Mouse (Mus musculus) midbrain, embryonic 16.5 days (tissue): Measurements from ENCODE around the gene Chid1. TPM values are rescaled to one million over a fixed set of nuclear protein-coding genes. Genes with fewer than 3 reads are reported as not detected.

Source experiments
- ATAC-seq: fragments of 200-750 bp; cut with Nextera tagmentation; 2 replicates; pipeline ENCODE4 v1.8.0; 2017; ENCODE audit warnings: moderate TSS enrichment
- H3K27ac ChIP-seq: fragments of 300-500 bp; sonication (generic); 2 replicates; pipeline ENCODE4 v1.5.1; 2014; ENCODE audit warnings: mild to moderate bottlenecking, low read length, mixed read lengths
- H3K27me3 ChIP-seq: fragments of 300-500 bp; sonication (generic); 2 replicates; pipeline ENCODE4 v1.6.1; 2014; ENCODE audit warnings: low read depth, low read length, mixed read lengths; ENCODE audit not compliant: control insufficient read depth, insufficient read depth
- H3K36me3 ChIP-seq: fragments of 300-500 bp; sonication (generic); 2 replicates; pipeline ENCODE4 v1.6.1; 2014; ENCODE audit warnings: mild to moderate bottlenecking, low read length, moderate library complexity, mixed read lengths; ENCODE audit not compliant: control insufficient read depth, insufficient read depth
- H3K4me1 ChIP-seq: fragments of 300-500 bp; sonication (generic); 2 replicates; pipeline ENCODE4 v1.6.1; 2014; ENCODE audit warnings: mild to moderate bottlenecking, low read length, mixed read lengths; ENCODE audit not compliant: control insufficient read depth, insufficient read depth
- H3K4me2 ChIP-seq: fragments of 300-500 bp; sonication (generic); 2 replicates; pipeline ENCODE4 v1.6.1; 2014; ENCODE audit warnings: mild to moderate bottlenecking, low read length, mixed read lengths
- H3K4me3 ChIP-seq: fragments of 300-500 bp; sonication (generic); 2 replicates; pipeline ENCODE4 v1.5.1; 2014; ENCODE audit warnings: low read depth, mild to moderate bottlenecking, low read length, moderate library complexity, mixed read lengths
- H3K9ac ChIP-seq: fragments of 300-500 bp; sonication (generic); 2 replicates; pipeline ENCODE4 v1.6.1; 2014; ENCODE audit warnings: low read depth, low read length, mixed read lengths
- H3K9me3 ChIP-seq: fragments of 300-500 bp; sonication (generic); replicated peaks from 2 replicates; pipeline ENCODE4 v1.6.1; 2014; ENCODE audit warnings: mild to moderate bottlenecking, low read length, mixed read lengths; ENCODE audit not compliant: control insufficient read depth, poor library complexity, severe bottlenecking
- WGBS: fragments of 180-500 bp; shearing (Covaris S2); extraction: QIAGEN DNeasy Blood & Tissue Kit; methylation state at CpG from one replicate; pipeline ENCODE4 v1.1.7; 2014; 5-methylcytosine and 5-hydroxymethylcytosine counted together
- polyA plus RNA-seq: library from polyadenylated mRNA; unstranded; fragments of >200 nt; fragmentation: Nextera tagmentation; extraction: Ambion mirVana; gene quantifications from 2 replicates; pipeline ENCODE4 v1.2.1, GENCODE M21; 2015

The Chid1 gene
- polyA plus RNA-seq, 1 experiment from 2014 or later = 52.8 TPM

- H3K27ac ChIP-seq = no peak overlapping the region
- peaks cover 30% of the 10 kb centered on the region for H3K4me1 ChIP-seq
- no peak for ATAC-seq
- H3K9ac ChIP-seq = no peak overlapping the region
- H3K36me3 ChIP-seq = peaks cover under 1% of the 10 kb centered on the region; the same call in 1 of the 2 replicates
- no peaks in the 10 kb centered on the region for H3K9me3 ChIP-seq
- 60% methylated on average over 4 of the region's 4 CpGs for WGBS
- no peak overlapping the region for H3K4me3 ChIP-seq
- no peak overlapping the region for H3K4me2 ChIP-seq
- peaks cover 14% of the 10 kb centered on the region for H3K27me3 ChIP-seq
These were observed 61.9 kb downstream of the Chid1 start for GRCm38 (mm10) chr7:141477578-141478269.

- H3K4me2 ChIP-seq = no peak overlapping the region
- H3K4me3 ChIP-seq = no peak overlapping the region
- 0 out of 2 replicates have a peak overlapping the region, but pooled peaks have one; percentile 26 for H3K27ac ChIP-seq
These were observed 62.7 kb downstream of the Chid1 start for GRCm38 (mm10) chr7:141476981-141477370.

GRCm38 (mm10) chr7:141476226-141476980, 63.3 kb downstream of the Chid1 start:
- Histone ChIP-seq H3K36me3 (peaks cover 7% of the 10 kb centered on the region; the same call in 1 of the 2 replicates), H3K4me1 (peaks cover 24% of the 10 kb centered on the region), H3K27ac (peak overlapping the region; percentile 51; the same call in 1 of the 2 replicates), H3K9ac (0 out of 2 replicates have a peak overlapping the region, but pooled peaks have one; percentile 5), H3K4me2 (peak overlapping the region; percentile 98), H3K27me3 (peaks cover 14% of the 10 kb centered on the region), H3K4me3 (peak overlapping the region; percentile 6; the same call in 1 of the 2 replicates), H3K9me3 (no peaks in the 10 kb centered on the region)
- WGBS = 5% methylated on average over 17 of the region's 17 CpGs
- 0 out of 2 replicates have a peak, but pooled peaks have one; percentile 2 for ATAC-seq

More at GRCm38 (mm10) chr7:141476981-141477370, 62.7 kb downstream of the Chid1 start:
- no peaks in the 10 kb centered on the region for H3K9me3 ChIP-seq
- no peak overlapping the region for H3K9ac ChIP-seq
- peaks cover 14% of the 10 kb centered on the region for H3K27me3 ChIP-seq
- peaks cover 7% of the 10 kb centered on the region; the same call in 1 of the 2 replicates for H3K36me3 ChIP-seq
- H3K4me1 ChIP-seq = peaks cover 24% of the 10 kb centered on the region
- no peak for ATAC-seq
- 25% methylated on average over 7 of the region's 7 CpGs for WGBS

GRCm38 (mm10) chr7:141475805-141476158, 63.9 kb downstream of the Chid1 start:
- peak overlapping the region; percentile 65 for H3K4me3 ChIP-seq
- H3K9ac ChIP-seq = peak overlapping the region; percentile 90
- H3K27me3 ChIP-seq = peaks cover 14% of the 10 kb centered on the region
- no peaks in the 10 kb centered on the region for H3K9me3 ChIP-seq
- peaks cover 21% of the 10 kb centered on the region for H3K4me1 ChIP-seq
- H3K4me2 ChIP-seq = peak overlapping the region; percentile 98
- H3K36me3 ChIP-seq = peaks cover 7% of the 10 kb centered on the region; the same call in 1 of the 2 replicates
- ATAC-seq = no peak
- WGBS = 2% methylated on average over 12 of the region's 12 CpGs
- H3K27ac ChIP-seq = no peak overlapping the region; the same call in 1 of the 2 replicates

- Histone ChIP-seq H3K4me2 (peak within 1 kb of the TSS; percentile 98), H3K27ac (peak within 1 kb of the TSS; percentile 86), H3K4me1 (peaks cover 19% of the 10 kb centered on the region), H3K9ac (peak within 1 kb of the TSS; percentile 90), H3K9me3 (no peaks in the 10 kb centered on the region), H3K36me3 (peaks cover 8% of the 10 kb centered on the region), H3K4me3 (peak within 1 kb of the TSS; percentile 65), H3K27me3 (peaks cover 14% of the 10 kb centered on the region)
- ATAC-seq = peak; percentile 85
- under 1% methylated on average over 77 of the region's 87 CpGs for WGBS
These were observed 64.4 kb downstream of the Chid1 start, which contains the start of the genes Polr2l and Tspan4 for GRCm38 (mm10) chr7:141475011-141475804. TSS of gene Polr2l (minus strand) at chr7:141475132. TSS of gene Tspan4 (plus strand) at chr7:141475240.

GRCm38 (mm10) chr7:141474160-141474559, 65.5 kb downstream of the Chid1 start:
- Histone ChIP-seq H3K9me3 (no peaks in the 10 kb centered on the region), H3K4me2 (peak overlapping the region; percentile 98), H3K27me3 (peaks cover 14% of the 10 kb centered on the region), H3K9ac (peak overlapping the region; percentile 90), H3K4me1 (peaks cover 30% of the 10 kb centered on the region), H3K36me3 (peaks cover 11% of the 10 kb centered on the region), H3K27ac (no peak overlapping the region; the same call in 1 of the 2 replicates), H3K4me3 (peak overlapping the region; percentile 65)
- ATAC-seq = no peak
- WGBS = 13% methylated on average over 5 of the region's 5 CpGs

GRCm38 (mm10) chr7:141472763-141473162, 66.9 kb downstream of the Chid1 start:
- no peak for ATAC-seq
- peaks cover 11% of the 10 kb centered on the region for H3K36me3 ChIP-seq

GRCm38 (mm10) chr7:141472226-141472625, 67.4 kb downstream of the Chid1 start:
- Histone ChIP-seq H3K4me2 (no peak overlapping the region), H3K9me3 (no peaks in the 10 kb centered on the region), H3K27ac (no peak overlapping the region), H3K36me3 (peaks cover 11% of the 10 kb centered on the region), H3K9ac (no peak overlapping the region), H3K4me1 (peaks cover 42% of the 10 kb centered on the region), H3K4me3 (no peak overlapping the region), H3K27me3 (peaks cover 11% of the 10 kb centered on the region)
- WGBS = 85% methylated on average over 6 of the region's 6 CpGs
- ATAC-seq = no peak

More at GRCm38 (mm10) chr7:141472763-141473162, 66.9 kb downstream of the Chid1 start:
- Histone ChIP-seq H3K4me1 (peaks cover 42% of the 10 kb centered on the region), H3K9me3 (no peaks in the 10 kb centered on the region), H3K4me3 (no peak overlapping the region), H3K27ac (no peak overlapping the region), H3K9ac (no peak overlapping the region), H3K27me3 (peaks cover 12% of the 10 kb centered on the region), H3K4me2 (no peak overlapping the region)
- 91% methylated on average over 6 of the region's 6 CpGs for WGBS
